Mouse (Mus musculus) left cerebral cortex, adult 11 months (tissue): ENCODE results near the gene Tjp2.
"Not testable (repeated sequence)": the region's sequence is repeated elsewhere in the genome, so short reads cannot be mapped to it uniquely, and the experiment has no call there.

Source experiments
- DNase-seq: peaks from one replicate; pipeline ENCODE4 v3.0.0; 2022; ENCODE audit warnings: low spot score

The Tjp2 gene

DNA sequence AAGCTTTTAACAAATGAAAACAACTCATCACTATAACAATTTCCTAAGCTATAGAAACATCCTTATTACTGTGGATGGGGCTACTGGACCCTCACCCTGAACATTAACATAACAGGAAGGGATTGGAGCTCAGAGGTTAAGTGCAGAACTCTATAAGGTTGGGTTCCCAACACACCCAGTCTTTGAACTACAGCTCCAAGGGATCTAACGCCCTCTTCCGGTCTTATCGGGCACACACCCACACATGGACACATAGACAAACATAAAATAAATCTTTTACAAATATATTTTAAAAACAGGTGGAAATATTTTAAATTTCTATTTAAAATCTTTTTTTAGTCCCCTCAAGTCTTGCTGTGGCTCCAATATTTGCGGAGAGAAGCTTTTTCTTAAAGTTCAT is 3.4 kb downstream of the Tjp2 start:
- DNase-seq: no peak

- no peak for DNase-seq
Measured at GRCm38 (mm10) chr19:24220795-24221445, 3.9 kb downstream of the Tjp2 start.

GRCm38 (mm10) chr19:24219011-24219410 is 5.8 kb downstream of the Tjp2 start:
- DNase-seq: no peak

DNA sequence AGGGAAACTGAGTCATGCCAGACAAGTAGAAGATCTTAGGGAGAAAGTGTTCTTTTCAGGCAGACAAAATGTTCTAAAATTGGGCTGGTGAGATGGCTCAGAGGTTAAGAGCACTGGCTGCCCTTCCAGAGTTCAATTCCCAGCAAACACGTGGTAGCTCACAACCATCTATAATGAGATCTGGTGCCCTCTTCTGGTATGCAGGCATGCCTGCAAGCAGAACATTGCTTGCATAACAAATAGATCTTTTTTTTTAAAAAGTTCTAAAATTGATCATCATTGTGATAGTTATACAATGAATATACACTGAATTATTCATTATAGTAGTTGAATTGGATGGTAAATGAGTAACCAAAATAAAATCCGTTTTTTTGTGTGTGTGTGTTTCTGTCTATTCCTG is 6.5 kb downstream of the Tjp2 start:
- DNase-seq: no peak

- DNase-seq: no peak
Measured at GRCm38 (mm10) chr19:24217851-24218250, 7.0 kb downstream of the Tjp2 start.

GRCm38 (mm10) chr19:24216771-24217170 is 8.1 kb downstream of the Tjp2 start:
- DNase-seq: no peak

DNA sequence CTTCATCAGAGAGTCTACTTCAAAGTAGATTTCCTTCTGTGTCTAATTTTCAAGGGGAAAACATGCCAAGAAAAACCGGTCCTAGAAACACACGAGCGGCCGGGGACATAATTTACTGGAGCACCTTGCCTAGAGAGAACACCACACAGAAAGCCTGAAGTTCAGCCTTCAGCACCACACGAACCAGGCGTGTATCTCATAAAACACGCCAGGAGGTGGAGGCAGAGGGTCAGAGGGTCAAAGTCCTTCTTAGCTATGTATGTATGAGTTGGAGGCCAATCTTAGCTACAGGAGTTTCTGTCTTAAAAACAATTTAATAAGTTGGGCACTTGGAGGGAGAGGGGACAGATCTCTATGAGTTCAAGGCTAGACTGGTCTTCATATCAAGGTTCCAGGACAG is 9.9 kb downstream of the Tjp2 start:
- no peak for DNase-seq

GRCm38 (mm10) chr19:24213299-24213698 is 11.5 kb downstream of the Tjp2 start:
- DNase-seq: no peak

DNA sequence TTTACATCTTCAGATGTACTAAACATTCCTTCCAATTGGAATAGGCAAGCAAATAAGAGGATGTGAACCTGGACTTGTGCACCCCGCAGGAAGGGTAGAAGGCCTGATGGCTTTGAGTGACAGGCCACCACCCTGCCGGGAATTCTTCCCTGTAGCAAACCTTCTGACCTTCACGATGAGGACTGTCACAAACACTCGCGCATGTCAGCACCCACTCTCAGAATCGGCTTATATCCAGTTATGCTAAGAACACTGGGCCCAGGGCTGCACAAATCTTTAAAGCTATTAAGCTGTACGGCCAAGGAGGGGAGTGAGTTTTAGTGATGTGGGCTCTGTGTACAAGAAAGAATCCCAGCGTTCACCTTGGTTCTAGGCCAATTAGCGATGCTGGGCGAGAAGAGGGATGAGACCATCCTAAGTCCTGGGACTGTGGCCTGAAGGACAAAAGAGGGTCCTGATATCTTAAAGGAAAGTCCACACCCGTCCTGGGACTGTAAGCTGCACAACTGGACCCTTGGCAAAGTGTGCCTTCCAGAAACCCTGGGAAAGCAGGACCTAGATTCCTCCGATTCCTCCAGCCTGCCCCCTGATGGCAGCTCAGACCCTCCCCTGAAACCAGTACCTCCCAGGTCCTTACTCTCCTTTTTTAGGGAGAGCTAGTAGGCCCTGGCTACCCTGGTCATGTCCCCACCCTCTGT is 12.1 kb downstream of the Tjp2 start:
- DNase-seq: no peak

- no peak for DNase-seq
Measured at GRCm38 (mm10) chr19:24211168-24211567, 13.7 kb downstream of the Tjp2 start.

- DNase-seq: no peak
Measured at GRCm38 (mm10) chr19:24209516-24209915, 15.3 kb downstream of the Tjp2 start.

- DNase-seq: no peak
Measured at GRCm38 (mm10) chr19:24207967-24208366, 16.9 kb downstream of the Tjp2 start.

DNA sequence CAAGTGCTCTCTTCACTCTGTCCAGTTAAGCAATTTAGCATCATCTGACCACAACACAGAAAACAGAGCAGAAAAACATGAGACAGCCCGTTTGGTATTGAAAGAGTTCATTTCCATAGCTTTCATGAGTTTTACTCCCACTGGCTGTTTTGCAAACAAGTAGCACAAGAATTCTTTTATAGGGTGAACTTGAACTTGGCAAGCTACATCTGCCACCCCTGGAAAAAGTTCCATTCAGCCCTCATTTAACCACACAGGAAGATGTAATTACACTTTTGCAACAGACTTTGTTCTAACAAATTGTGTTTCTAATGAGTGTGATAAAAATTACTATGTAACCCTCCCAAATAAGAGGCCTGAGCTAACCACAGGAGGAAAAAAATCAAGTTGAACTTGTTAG is 19.8 kb downstream of the Tjp2 start:
- DNase-seq: no peak

- no peak for DNase-seq
Measured at GRCm38 (mm10) chr19:24201848-24202247, 23.0 kb downstream of the Tjp2 start.

DNA sequence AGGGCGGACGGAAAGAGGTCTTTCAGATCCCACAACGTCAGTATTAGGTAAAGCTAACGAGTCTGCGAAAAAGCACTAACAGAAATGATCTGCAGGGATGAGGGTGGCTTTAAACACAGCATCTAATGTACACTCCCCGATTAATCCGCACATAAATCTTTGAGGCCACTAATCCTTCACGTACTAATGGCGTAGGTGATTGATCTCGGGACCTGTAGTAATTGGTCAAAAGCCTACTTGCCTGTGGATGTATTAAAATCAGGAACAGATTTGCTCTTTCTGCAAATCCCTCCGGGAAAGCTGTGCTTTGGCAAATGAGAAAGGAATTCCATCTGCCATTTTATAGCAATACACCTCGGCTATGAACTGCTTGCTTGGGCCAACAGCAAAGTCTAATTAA is 24.3 kb downstream of the Tjp2 start:
- no peak for DNase-seq

DNA sequence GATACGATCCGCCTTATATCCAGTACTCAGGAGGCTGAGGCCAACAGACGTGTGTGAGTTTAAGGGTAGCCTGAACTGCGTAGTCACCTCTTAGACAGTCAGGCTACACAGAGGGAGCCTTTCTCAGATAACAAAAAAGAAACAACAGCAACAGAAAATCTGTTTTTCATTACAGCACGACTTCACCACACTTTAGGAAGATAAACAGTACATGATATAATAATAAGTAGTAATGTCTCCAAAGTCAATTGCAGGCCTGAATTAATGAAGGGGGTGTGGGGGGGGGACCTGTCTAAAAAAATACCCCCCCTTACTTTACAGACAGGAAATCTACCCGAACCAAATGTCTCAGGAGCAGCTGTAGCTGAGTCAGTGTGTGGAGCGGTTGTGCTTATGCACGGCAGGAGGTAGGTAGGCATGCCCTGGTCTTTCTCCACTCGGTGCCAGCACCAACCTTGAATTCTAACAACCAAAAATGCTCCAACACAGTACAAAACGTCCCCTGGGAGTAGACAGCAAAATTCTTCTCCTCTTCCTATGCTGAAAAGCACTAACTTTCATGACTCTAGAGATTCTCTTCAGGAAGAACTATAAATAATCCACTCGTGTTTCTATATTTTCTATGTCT is 26.0 kb downstream of the Tjp2 start:
- DNase-seq: no peak

DNA sequence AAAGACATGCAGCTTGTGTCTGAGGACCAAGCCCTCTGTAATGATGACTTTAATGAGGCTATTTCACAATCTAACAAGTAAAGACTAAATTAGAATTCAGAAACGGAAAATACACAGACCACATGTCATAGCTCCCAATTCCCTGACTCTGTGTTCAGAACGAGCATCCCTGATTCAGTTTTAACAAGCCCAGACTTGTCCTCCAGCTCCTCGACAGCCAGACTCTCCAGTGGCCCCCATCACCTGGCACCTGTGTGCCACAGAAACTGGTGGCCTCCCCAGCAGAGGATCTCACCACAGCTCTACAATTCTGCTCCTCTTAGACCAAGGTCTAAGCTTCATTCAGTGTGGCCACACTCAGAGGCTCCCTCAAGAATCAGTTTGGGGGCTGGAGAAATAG is 27.5 kb downstream of the Tjp2 start:
- no peak for DNase-seq

GRCm38 (mm10) chr19:24195224-24195623 is 29.6 kb downstream of the Tjp2 start:
- DNase-seq: no peak

DNA sequence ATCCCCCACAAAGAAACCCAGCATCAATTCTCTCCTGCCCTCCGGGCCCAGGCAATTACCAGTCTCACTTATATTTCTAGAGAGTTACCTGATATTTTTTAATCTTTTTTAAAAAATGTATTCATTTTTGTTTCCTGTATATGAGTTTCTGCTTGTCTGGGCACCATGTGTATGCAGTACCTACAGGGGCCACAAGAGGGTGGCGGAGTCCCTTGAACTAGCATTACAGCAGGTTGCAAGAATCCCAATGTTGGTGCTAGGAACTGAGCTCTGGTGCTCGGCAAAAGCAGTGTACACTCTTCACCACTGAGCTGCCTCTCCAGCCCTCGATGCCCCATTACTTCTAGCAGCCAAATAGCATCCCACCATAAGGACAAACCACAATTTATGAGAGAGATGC is 30.6 kb downstream of the Tjp2 start:
- no peak for DNase-seq

- no peak for DNase-seq
Measured at GRCm38 (mm10) chr19:24192946-24193345, 31.9 kb downstream of the Tjp2 start.

GRCm38 (mm10) chr19:24187791-24188190 is 37.0 kb downstream of the Tjp2 start:
- DNase-seq: no peak

- DNase-seq: not testable (repeated sequence)
Measured at GRCm38 (mm10) chr19:24187358-24187757, 37.5 kb downstream of the Tjp2 start.

DNA sequence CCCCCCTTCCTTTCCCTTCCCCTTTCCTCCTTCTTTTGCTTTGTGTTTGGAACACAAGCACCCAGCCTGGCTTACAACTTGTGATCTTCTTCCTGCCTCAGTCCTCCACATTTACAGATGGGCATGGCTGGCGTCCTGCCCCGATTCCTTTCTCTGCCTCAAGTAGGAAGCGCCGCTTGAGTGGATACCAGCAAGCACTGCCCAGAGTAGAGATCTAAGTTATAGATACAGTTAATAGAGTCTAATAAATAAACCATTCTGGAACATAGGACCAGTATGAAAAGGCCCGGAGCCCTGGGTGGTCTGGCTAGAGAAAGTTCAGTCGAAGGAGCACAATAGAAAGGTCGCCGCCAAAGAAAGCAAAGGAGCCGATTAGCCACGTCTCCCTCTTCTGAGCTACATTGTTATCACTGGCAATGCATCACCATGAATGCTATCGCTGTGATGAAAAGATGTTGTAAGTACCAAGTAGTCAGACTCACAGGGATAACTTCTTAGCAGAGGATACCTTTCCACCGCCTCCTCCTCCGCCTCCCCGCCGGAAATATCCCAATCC is 41.1 kb downstream of the Tjp2 start:
- no peak for DNase-seq
